26 mouse cellular contexts compared by ENCODE assay signal in genomic region chr9:60527051-60527450, GRCm38 (mm10). TPM values are rescaled to one million over a fixed set of nuclear protein-coding genes. Genes with fewer than 3 reads are reported as not detected.
A peak's percentile ranks its signal among the peaks of the same experiment; 100 is the strongest.
DNase-seq lines count a peak whose midpoint lies in the region; ATAC-seq and TF ChIP-seq lines count a peak whose summit lies in the region.
"Had no signal": no experiment of that assay in that cellular context is flagged by ENCODE, and none has a peak within 500 bp of the region (broad histone marks: within the 10 kb centered on the region; RNA-seq: fewer than 3 reads in every experiment).

No protein-coding gene starts in this region.

- no peaks in the 10 kb centered on the region for H3K36me3 ChIP-seq in heart, adult 2 months (ENCODE audit: control insufficient read depth, insufficient read depth, low read length)
- no peaks in the 10 kb centered on the region for H3K36me3 ChIP-seq in heart, embryonic 15.5 days
- H3K36me3 ChIP-seq in lung, postnatal 0 days (ENCODE audit: insufficient read depth, low read length): no peaks in the 10 kb centered on the region
- H3K36me3 ChIP-seq: embryonic facial prominence, embryonic 10.5 days; limb, embryonic 10.5 days; liver, embryonic 15.5 days; midbrain, embryonic 12.5 days had no signal

- no peak overlapping the region for H3K4me2 ChIP-seq in heart, embryonic 15.5 days
- H3K4me2 ChIP-seq in lung, postnatal 0 days (replicated peaks; ENCODE audit: low read depth, low read length): no peak overlapping the region
- H3K4me2 ChIP-seq: hindbrain, embryonic 14.5 days; liver, embryonic 15.5 days; midbrain, embryonic 12.5 days had no signal

- no peaks in the 10 kb centered on the region for H3K27me3 ChIP-seq in heart, adult 2 months (ENCODE audit: control insufficient read depth, insufficient read depth, low read length)
- no peaks in the 10 kb centered on the region; the same call in 1 of the 2 replicates for H3K27me3 ChIP-seq in heart, embryonic 15.5 days
- H3K27me3 ChIP-seq in lung, postnatal 0 days (replicated peaks; ENCODE audit: insufficient read depth, low read length): no peaks in the 10 kb centered on the region

- TF ChIP-seq CTCF in heart, adult 2 months (IDR thresholded peaks at IDR 0.05): no peak
- TF ChIP-seq CTCF in lung, postnatal 0 days (IDR thresholded peaks at IDR 0.05): no peak

- TF ChIP-seq POLR2A in heart, adult 2 months (IDR thresholded peaks at IDR 0.05; ENCODE audit: insufficient read depth, low read depth, low read length): peak; percentile 59; the same call in 1 of the 2 replicates

- no peaks in the 10 kb centered on the region for H3K9me3 ChIP-seq in heart, embryonic 15.5 days (replicated peaks)
- H3K9me3 ChIP-seq in lung, postnatal 0 days (ENCODE audit: low read length): no peaks in the 10 kb centered on the region
- H3K9me3 ChIP-seq: embryonic facial prominence, embryonic 10.5 days; limb, embryonic 10.5 days; liver, embryonic 15.5 days; midbrain, embryonic 12.5 days had no signal

- no peaks in the 10 kb centered on the region for H3K79me2 ChIP-seq in heart, adult 2 months (replicated peaks; ENCODE audit: control insufficient read depth, insufficient read depth, low read length)

- no peak for TF ChIP-seq EP300 in heart, adult 2 months (IDR thresholded peaks at IDR 0.05; ENCODE audit: insufficient read depth, low read depth, low read length)
- TF ChIP-seq EP300 in lung, postnatal 0 days (IDR thresholded peaks at IDR 0.05): no peak

- peak; percentile 60; the same call in 1 of the 2 replicates for ATAC-seq in heart, embryonic 15.5 days (replicated peaks; ENCODE audit: insufficient number of reproducible peaks, insufficient read depth, low FRiP score, low read depth)
- peak; percentile 48 for ATAC-seq in lung, postnatal 0 days
- ATAC-seq: CD4-positive, CD25-positive, alpha-beta regulatory T cell, adult 4 months; forebrain, embryonic 16.5 days had no signal

- DNase-seq in heart, adult 2 months: no peak
- no peak for DNase-seq in heart, adult 11 months
- DNase-seq in heart, postnatal 4 days: no peak
- peak; percentile 62 for DNase-seq in lung, postnatal 0 days (ENCODE audit: low spot score)
- no peak for DNase-seq in lung, postnatal 4 days
- no peak for DNase-seq in layer of hippocampus, adult 9-10 months (ENCODE audit: low spot score)
- DNase-seq in retina, postnatal 1 day: no peak
- DNase-seq: cerebellum, adult 11 months; cerebellum, adult 9-11 months; gastrocnemius, postnatal 10 days; kidney, adult 2 months; kidney, postnatal 14 days; liver; right cerebral cortex, postnatal 14 days; thymus, adult 2 months had no signal

- H3K27ac ChIP-seq in heart, adult 2 months: peak overlapping the region; percentile 57
- H3K27ac ChIP-seq in heart, embryonic 15.5 days: peak overlapping the region; percentile 74
- H3K27ac ChIP-seq in lung, postnatal 0 days (ENCODE audit: low read length): no peak overlapping the region
- H3K27ac ChIP-seq: embryonic facial prominence, embryonic 10.5 days; hindbrain, embryonic 14.5 days; limb, embryonic 10.5 days; liver, embryonic 15.5 days; midbrain, embryonic 12.5 days; stomach, postnatal 0 days had no signal

- peak overlapping the region; percentile 74 for H3K9ac ChIP-seq in heart, adult 2 months (ENCODE audit: low read depth, low read length)
- H3K9ac ChIP-seq in heart, embryonic 15.5 days: no peak overlapping the region
- H3K9ac ChIP-seq in lung, postnatal 0 days (replicated peaks; ENCODE audit: low read depth): no peak overlapping the region
- H3K9ac ChIP-seq: hindbrain, embryonic 14.5 days; liver, embryonic 15.5 days; midbrain, embryonic 12.5 days had no signal

- peaks cover 13% of the 10 kb centered on the region for H3K4me1 ChIP-seq in heart, adult 2 months (ENCODE audit: control insufficient read depth, insufficient read depth, low read length)
- peaks cover 48% of the 10 kb centered on the region for H3K4me1 ChIP-seq in heart, embryonic 15.5 days (replicated peaks)
- peaks cover 3% of the 10 kb centered on the region; the same call in 1 of the 2 replicates for H3K4me1 ChIP-seq in lung, postnatal 0 days (ENCODE audit: insufficient read depth, low read depth, low read length)
- H3K4me1 ChIP-seq: liver, embryonic 15.5 days had no signal

- intact Hi-C loops in heart, adult 2 months (cut with DNase I): no loop called here

- WGBS in heart, adult 2 months: 38% methylated on average over 5 of the region's 5 CpGs
- 30% methylated on average over 5 of the region's 5 CpGs for WGBS in heart, embryonic 15.5 days
- WGBS in lung, postnatal 0 days: 35% methylated on average over 5 of the region's 5 CpGs

- H3K4me3 ChIP-seq in heart, adult 2 months: no peak overlapping the region
- H3K4me3 ChIP-seq in heart, embryonic 15.5 days: no peak overlapping the region
- no peak overlapping the region for H3K4me3 ChIP-seq in lung, postnatal 0 days (ENCODE audit: low read depth, low read length)
- H3K4me3 ChIP-seq: embryonic facial prominence, embryonic 10.5 days; limb, embryonic 10.5 days; liver, embryonic 15.5 days; midbrain, embryonic 12.5 days had no signal

RNA-seq across cellular contexts. Expression of gene Thsd4, which starts 5.2 kb away (rescaled TPM):
- total RNA-seq in heart, adult 2 months (2021): 1 to 10 TPM; 4.3 to 5.2 TPM
- polyA plus RNA-seq in heart, adult 2 months (2012; rRNA removed): 3.5 and 5.8 TPM in 2 replicates
- polyA plus RNA-seq in heart, embryonic 15.5 days (2015; fragmentation: Nextera tagmentation; extraction: Ambion mirVana): 7.5 and 11.4 TPM in 2 replicates
- 10 to 100 TPM; 21.7 to 24.1 TPM for total RNA-seq in heart, postnatal 4 days (2021)
- polyA plus RNA-seq in lung, postnatal 0 days (2015; fragmentation: Nextera tagmentation; extraction: Ambion mirVana): 3.4 and 3.6 TPM in 2 replicates
- total RNA-seq: granulocyte monocyte progenitor cell, adult 5-6 weeks; monocyte, adult 5-6 weeks had no signal
- polyA plus RNA-seq: CD4-positive, CD25-positive, alpha-beta regulatory T cell, adult 4 months had no signal
